Mouse (Mus musculus) heart, adult 9 months (tissue): ENCODE data around the gene Slc38a1.

ENCODE experiments used
- DNase-seq, 2 experiments: peaks; one replicate each; pipeline ENCODE4 v3.0.0; 2022; ENCODE audit warnings: low spot score in 2 of 2

Slc38a1 gene

DNA sequence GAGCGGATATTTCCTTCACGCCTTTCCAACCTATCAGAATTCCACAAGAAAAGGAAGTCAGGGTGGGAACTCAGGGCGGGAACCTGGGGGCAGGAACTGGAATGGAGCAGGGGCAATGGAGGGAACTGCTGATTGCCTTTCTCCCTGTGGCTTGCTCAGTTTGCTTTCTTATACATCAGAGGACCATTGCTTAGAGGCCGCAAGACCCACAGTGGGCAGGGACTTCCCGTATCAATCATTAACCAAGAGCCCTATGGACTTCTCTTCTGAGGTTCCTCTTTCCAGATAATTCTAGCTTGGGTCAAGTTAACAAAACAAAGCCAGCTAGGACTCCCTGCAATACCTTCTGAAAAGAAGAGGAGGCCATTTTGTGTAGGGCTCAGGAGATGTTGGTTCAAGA lies 80.2 kb downstream of the Slc38a1 start:
- DNase-seq: no peak

DNA sequence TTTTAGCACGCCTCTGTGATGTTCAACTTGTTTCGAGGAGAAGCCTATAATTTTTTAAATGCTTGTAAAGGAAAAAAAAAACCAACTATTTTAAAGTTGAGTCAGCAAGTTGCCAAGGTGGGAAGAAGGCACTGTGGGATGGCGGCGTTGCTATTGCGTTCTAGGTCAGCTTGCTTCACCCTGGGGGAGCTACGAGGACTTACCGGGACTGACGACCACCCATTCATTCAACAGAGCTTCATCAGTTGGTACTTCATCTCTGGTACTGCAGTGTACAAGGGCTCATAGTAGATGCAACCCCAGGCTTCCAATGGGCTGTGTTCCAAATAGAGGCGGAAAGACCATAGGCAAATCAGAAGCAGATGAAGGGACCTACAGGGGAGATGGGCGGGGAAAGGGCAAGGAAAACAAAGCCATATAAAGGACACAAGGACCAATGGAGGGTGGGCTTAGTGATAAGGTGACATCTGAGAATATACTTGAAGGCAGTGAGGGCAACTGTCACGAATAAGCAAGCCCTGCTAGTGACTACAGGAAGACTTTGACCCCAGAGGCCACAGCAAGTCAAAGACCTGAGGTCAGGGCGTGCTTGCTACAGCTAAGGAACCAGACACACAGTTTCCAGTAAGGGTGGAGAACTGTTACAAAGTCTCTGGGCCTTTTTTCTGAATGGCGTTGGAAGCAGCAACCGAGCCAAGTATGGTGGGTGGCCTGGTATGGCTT lies 82.0 kb downstream of the Slc38a1 start:
- no peak for DNase-seq

DNA sequence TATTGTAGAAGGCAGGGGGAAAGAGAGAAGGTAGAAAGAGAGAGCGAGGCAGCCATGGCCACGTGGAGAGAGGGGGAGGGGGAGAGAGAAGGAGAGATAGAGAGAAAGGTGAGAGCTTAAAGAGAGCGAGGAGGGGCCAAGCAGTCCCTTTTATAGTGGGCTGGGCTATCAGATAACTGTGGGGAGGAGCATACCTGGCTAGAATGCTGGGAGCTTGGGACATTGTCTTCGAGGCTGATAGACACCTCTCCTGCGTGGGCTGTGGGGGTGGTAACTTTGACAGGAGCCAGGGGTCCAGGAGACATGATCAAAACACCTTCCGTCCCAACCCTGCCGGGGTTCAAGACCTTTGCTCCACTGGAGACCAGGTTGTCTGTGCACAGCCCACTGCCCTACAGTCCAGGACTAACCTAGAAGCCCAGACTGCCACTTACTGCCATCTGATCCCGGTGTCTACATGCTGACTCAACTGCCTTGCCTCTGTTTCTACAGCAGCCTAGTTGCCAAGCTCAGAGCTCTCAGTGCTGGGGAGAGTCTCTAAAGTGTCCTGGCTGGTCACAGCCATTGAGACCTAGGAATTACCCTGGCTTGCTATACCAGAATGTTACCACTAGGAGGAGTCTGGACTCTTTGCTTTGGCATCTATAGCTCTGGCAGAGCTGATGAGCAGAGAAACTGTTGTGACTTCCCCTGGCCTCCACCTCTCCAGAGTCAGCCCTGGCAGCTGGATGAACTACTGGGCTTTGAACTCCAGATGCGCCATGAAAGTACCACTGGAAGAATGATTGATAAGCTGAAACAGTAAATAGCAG lies 90.9 kb downstream of the Slc38a1 start:
- peak; percentile 49 to 64 for DNase-seq

DNA sequence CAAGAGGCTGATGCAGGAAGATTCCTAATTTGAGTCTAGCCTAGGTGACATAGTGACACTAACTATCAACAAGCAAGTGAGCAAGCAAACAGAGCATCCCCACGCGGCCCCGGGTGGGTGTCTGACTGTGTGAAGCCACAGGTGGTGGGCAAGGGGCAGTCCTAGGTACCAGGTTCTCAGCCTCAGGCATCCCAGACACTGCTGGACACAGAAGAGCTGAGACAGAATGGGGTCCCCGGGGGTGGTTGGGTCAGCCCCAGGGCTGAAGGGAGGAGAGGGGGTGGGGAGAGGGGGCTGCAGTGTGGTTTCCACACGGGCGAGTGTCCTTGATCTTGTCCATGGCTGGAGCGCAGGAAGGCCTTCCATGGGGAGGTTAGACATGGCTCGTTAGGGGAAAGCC lies 91.6 kb downstream of the Slc38a1 start:
- no peak for DNase-seq

DNA sequence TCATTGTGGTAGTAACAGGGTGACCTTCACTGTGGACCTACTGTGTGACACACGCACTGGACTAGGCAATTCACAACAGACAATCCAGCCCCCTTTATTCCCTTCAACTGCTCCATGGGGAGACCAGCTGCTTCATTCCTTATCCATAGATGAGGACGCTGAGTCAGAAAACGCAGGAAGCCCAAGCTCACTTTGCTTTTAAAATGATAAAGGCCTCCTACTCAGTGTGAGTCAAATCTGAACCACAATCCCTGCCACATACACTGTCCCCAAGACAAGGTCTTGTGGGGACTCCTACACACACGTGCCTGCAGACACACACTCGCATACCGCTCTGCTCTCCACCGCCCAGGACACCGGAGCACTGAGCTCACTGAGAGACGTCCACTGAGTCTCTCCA lies 94.3 kb downstream of the Slc38a1 start:
- no peak for DNase-seq

DNA sequence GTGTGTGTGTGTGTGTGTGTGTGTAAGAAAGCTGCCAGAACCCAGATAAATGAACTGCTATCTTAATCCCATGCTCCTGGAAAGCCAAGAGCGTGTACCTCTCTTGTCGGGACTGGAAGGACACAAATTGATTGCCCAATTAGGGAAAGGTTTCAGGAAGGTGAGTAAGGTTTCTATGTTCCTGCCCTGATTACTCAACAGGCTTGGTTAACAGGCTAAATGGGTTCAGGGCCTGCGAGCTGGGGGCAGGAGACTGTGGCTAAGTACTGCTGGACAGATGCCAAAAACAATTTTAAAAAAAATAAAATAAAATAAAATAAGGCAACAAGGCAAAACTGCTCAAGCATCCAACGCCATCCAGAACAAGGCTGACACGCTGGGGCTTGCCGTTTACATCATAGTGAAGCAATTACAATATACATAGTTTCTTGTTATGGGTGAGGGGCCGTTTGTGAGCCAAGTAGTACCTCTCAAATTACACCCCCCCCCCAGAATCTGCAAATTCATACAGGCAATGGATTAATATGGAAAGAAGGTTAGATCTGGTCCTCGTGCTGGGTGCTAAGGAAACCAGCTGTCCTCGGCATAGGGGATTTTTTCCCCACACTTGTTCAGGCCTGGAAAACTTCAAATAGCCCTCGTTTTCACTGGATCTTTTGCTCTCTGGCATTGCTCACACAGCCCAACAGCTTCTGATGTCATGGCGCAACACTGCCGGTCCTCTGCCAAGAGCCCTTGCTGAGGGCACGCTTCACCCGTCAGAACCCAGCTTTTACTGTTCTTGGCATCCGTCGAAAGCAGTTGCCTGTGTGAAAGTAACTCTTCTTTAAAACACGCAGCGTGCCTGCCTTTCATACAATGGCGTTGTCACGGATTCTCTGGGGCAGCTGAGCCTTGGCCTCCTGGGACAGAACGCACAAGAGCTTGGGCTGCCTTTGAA lies 95.2 kb downstream of the Slc38a1 start:
- peak in 1 of 2 experiments; percentile 14 for DNase-seq

DNA sequence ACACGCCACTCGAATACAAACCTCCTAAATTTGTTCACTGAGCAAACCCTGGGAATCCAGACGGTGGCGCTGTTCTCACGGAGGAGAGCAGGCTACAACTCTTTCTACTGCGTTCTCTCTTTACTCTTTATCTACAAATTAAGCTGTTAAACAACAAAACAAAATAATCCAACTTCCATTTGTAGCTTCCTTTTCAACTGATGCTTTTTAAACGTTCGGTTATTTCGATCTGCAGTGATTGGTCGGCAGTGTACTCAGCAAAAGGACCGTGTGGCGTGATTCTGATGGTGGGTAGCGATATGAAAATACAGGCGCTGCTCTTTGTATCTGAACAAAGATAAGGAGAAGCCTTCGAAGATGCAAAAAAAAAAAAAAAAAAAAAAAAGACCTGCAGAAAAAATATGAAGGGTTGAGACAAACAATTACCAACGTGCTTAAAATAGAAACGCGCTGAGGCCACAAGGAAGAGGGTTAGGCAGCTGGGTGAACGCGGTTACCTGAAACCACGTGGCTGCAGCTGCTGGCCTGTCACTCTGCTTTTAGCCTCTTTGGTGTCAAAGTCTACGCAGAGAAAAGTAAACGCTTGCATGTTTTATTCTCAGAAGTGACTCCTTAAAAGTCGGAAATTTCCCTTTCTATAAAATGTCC lies 99.4 kb downstream of the Slc38a1 start:
- peak in 1 of 2 experiments; percentile 36 for DNase-seq

DNA sequence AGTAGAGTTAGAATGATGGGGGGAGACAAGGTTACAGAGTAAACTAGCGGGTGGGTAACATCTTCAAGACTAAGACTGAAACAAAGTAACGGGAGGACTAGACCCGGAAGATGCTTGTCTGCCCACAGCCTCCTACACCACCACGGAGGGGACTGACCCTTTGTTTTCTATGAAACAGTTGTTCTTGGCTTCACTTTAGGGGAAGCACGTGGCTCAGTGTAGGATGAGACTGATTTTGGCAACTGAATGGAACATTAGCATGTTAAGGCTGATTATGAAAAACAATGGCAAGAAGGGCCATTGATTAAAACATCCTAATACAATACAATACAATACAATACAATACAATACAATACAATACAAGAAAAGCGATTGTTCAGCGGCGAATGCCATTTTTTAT lies 100.6 kb downstream of the Slc38a1 start:
- no peak for DNase-seq

DNA sequence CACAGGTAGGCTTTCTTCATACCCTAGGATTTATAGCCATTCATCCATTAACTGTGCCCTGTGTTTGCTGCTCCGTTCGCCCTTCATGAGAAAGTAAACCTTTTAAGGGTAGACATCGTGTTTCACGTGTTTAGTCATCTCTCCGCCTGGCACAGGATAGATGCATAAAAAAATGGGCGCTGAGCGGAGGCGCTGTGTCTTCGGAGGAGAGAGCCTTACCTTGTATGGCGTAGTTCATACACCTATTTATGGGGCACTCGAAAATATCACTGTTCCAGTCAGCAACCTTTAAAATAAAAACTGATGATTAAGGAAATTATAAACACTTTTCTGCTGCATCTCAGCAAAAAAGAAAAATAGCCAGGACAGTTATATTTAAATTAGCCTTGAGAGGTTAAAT lies 105.4 kb downstream of the Slc38a1 start:
- DNase-seq: no peak

DNA sequence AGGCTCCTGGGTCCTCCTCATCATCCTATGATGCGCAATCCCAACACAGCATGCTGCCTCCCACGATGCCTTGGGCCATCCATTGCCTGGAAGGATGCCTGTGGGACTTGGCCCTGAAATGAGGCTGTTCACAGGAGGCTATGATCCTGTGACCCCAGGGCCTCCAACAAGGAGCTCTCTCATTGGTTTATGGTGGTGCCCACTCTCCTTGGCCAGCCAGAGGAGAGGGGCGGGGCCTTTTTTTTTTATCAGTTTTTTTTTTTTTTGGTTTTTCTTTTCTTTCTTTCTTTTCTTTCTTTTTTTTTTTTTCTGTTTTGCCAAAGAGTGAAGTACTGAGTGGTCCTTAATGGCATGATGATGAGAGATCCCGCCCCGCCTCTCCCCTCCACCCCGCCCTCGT lies 106.3 kb downstream of the Slc38a1 start:
- DNase-seq: no peak

DNA sequence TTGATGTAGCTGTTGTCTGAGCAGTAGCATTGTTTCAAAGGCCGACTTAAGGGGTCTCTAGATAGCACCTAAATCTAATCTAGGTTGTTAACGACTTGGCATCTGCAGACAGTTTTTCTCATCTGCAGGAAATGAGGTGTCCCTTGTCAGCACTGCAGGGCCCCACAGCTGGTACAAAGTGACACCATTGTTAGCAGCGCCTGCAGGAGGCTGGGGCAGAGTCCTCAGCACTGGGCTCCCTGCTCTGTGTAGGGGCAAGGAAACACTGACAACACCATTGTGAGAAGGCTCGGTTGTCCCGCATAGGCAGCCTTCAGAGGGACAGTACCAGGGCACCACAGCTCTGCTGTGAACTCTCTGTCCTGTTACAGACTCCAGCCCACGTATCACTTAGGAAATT lies 115.0 kb downstream of the Slc38a1 start:
- DNase-seq: no peak

DNA sequence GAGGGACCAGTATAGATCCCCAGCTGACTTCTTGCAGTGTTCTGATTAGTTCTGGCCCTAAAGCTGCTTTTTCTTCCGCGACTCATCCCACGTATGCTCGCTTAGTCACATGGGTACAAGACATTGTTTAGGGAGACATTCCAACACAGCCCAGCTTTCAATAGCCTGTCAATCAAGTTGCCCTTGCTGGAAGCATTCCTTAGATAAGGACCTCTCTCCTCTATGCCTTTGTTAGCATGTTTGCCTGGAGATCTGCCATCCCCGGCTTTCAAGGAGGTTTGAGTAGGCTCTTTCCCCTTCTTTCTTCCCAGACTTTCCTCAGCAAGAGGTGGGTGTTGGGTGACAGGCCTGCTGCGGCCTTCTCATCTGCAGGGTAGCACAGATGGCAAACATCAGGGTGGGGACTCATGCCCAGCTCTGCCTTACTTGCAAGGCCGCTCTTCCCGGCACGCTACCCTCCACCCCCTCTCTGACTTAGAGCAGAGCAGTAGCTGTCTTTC lies 118.4 kb downstream of the Slc38a1 start:
- peak in 1 of 2 experiments; percentile 35 for DNase-seq
